Mouse (Mus musculus) stomach, postnatal 0 days (tissue): Measurements from ENCODE around the gene Rabep1.

Experiments used
- CTCF ChIP-seq: IDR thresholded peaks from 2 replicates; pipeline ENCODE4 v1.5.1; 2016; ENCODE audit warnings: antibody characterized with exemption, low read depth, mild to moderate bottlenecking, moderate library complexity
- EP300 ChIP-seq: optimal IDR thresholded peaks from 2 replicates; pipeline ENCODE3; 2016; ENCODE audit warnings: antibody characterized with exemption

DNA sequence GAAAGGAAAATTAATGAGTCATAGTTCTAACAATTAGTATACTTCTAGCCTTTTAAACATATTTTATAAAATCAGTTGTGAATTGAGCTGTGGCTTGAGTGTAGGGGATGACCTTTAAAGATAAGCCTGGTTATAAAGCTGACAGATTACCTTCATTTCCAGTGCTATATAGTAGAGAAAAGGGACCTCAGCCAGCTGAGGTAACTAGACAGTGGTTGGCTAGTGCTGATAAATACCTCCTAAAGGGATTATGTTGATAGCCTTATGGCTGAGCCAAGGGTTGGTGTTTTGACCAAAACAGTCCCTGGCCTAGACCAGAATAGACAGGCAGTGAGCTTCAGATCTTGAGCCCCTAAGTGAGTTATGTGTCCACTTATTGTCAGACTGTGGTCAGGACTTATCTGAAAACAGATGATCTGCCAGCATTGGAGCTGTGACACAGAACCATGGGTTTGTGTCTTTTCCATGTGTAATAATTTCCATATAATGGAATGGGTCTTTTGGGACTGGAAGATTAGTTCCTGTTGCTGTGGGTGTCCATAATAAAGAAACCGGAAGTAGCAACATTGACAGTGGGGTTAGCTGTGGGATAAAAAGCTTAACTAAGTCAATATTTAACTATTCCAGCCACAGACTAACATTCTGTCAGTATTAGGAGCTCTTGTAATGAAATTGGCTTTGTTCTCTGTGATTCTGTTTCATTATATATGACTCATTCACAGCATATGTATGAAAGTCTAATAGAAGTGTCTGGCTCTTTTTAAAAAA, 29.5 kb downstream of the Rabep1 start:
- TF ChIP-seq CTCF (no peak), EP300 (no peak)
